Mouse (Mus musculus): ENCODE measurements at regions not wholly inside any gene's neighbourhood (a gene's known extent, or its start where the extent isn't known, plus 50 kb on each side); places are given as distances from the start of the nearest gene placed in this dataset.
A peak's percentile ranks its signal among the peaks of the same experiment; 100 is the strongest.

GRCm38 (mm10) chrX:23136710-23137109, 228.2 kb downstream of the Klhl13 start:
- no peaks in the 10 kb centered on the region for H3K36me3 ChIP-seq (ENCODE audit: control insufficient read depth, insufficient read depth, low read length)
- intact Hi-C loops (cut with DNase I) = no loop called here
- H3K79me2 ChIP-seq (replicated peaks; ENCODE audit: control insufficient read depth, insufficient read depth, low read length) = no peaks in the 10 kb centered on the region
- peak in 1 of 2 experiments; percentile 7 for DNase-seq
- no peak overlapping the region for H3K9ac ChIP-seq (ENCODE audit: low read depth, low read length)
- no peaks in the 10 kb centered on the region for H3K27me3 ChIP-seq (ENCODE audit: control insufficient read depth, insufficient read depth, low read length)
- H3K27ac ChIP-seq = no peak overlapping the region
- no peak for TF ChIP-seq CTCF (IDR thresholded peaks at IDR 0.05)
- no peak for TF ChIP-seq POLR2A (IDR thresholded peaks at IDR 0.05; ENCODE audit: insufficient read depth, low read depth, low read length)
- no peak for TF ChIP-seq EP300 (IDR thresholded peaks at IDR 0.05; ENCODE audit: insufficient read depth, low read depth, low read length)
- H3K4me1 ChIP-seq (ENCODE audit: control insufficient read depth, insufficient read depth, low read length) = no peaks in the 10 kb centered on the region
- no peak overlapping the region for H3K4me3 ChIP-seq

DNA sequence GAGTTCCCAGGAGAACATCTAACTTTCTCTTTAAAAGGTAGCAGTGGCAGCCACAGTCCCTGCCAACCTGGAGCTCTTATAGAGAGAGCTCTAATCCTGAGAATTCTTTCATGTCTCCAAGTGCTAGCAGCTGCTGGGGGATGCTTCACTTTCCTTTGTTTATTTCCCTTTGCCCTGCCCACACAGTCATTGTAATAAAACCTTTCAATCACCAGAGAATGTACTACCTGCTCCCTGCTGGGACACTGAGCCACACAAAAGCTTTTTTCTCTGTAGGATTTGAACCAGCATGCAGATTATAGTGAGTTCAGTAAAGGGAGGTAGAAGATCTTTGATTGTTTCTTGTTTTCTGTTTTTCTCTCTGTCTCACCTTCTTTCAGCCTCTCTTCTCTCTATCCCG, 269.0 kb downstream of the Klhl13 start:
- Histone ChIP-seq H3K27ac (no peak overlapping the region), H3K36me3 (ENCODE audit: control insufficient read depth, insufficient read depth, low read length) (no peaks in the 10 kb centered on the region), H3K4me1 (ENCODE audit: control insufficient read depth, insufficient read depth, low read length) (no peaks in the 10 kb centered on the region), H3K9ac (ENCODE audit: low read depth, low read length) (no peak overlapping the region), H3K79me2 (replicated peaks; ENCODE audit: control insufficient read depth, insufficient read depth, low read length) (no peaks in the 10 kb centered on the region), H3K27me3 (ENCODE audit: control insufficient read depth, insufficient read depth, low read length) (no peaks in the 10 kb centered on the region), H3K4me3 (no peak overlapping the region)
- WGBS = 33% methylated on average over 1 of the region's 1 CpGs
- TF ChIP-seq CTCF (IDR thresholded peaks at IDR 0.05) (no peak), EP300 (IDR thresholded peaks at IDR 0.05; ENCODE audit: insufficient read depth, low read depth, low read length) (no peak), POLR2A (IDR thresholded peaks at IDR 0.05; ENCODE audit: insufficient read depth, low read depth, low read length) (no peak)
- no peak for DNase-seq
- intact Hi-C loops (cut with DNase I) = no loop called here

DNA sequence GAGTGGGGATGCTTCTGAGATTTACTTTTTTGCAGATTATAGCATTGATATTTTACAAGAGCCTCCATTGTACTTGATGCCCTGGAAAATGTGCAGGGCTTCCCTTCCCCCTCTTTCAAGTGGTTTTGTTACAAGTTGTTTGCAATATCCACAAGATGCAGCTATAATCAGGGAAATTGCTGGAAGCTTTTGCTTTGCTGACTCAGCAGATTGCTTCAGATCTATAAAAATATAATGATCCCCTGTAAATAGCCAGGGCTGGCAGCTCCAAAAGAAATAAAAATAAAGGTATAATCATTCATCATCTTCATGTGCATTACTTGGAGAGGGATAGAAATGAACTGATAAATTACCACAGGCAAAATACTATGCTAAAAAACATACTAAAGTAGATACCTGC, 272.1 kb downstream of the Klhl13 start:
- H3K27me3 ChIP-seq (ENCODE audit: control insufficient read depth, insufficient read depth, low read length) = no peaks in the 10 kb centered on the region
- TF ChIP-seq POLR2A (IDR thresholded peaks at IDR 0.05; ENCODE audit: insufficient read depth, low read depth, low read length) (no peak), EP300 (IDR thresholded peaks at IDR 0.05; ENCODE audit: insufficient read depth, low read depth, low read length) (no peak), CTCF (IDR thresholded peaks at IDR 0.05) (no peak)
- no peak overlapping the region for H3K27ac ChIP-seq
- no peak overlapping the region for H3K4me3 ChIP-seq
- H3K9ac ChIP-seq (ENCODE audit: low read depth, low read length) = no peak overlapping the region
- no peaks in the 10 kb centered on the region for H3K79me2 ChIP-seq (replicated peaks; ENCODE audit: control insufficient read depth, insufficient read depth, low read length)
- no peaks in the 10 kb centered on the region for H3K36me3 ChIP-seq (ENCODE audit: control insufficient read depth, insufficient read depth, low read length)
- no peak for DNase-seq
- intact Hi-C loops (cut with DNase I) = no loop called here
- no peaks in the 10 kb centered on the region for H3K4me1 ChIP-seq (ENCODE audit: control insufficient read depth, insufficient read depth, low read length)

GRCm38 (mm10) chrX:23066432-23066831, 298.4 kb downstream of the Klhl13 start:
- Histone ChIP-seq H3K27me3 (ENCODE audit: control insufficient read depth, insufficient read depth, low read length) (no peaks in the 10 kb centered on the region), H3K79me2 (replicated peaks; ENCODE audit: control insufficient read depth, insufficient read depth, low read length) (no peaks in the 10 kb centered on the region), H3K36me3 (ENCODE audit: control insufficient read depth, insufficient read depth, low read length) (no peaks in the 10 kb centered on the region), H3K4me1 (ENCODE audit: control insufficient read depth, insufficient read depth, low read length) (no peaks in the 10 kb centered on the region), H3K9ac (ENCODE audit: low read depth, low read length) (no peak overlapping the region), H3K27ac (no peak overlapping the region), H3K4me3 (no peak overlapping the region)
- WGBS = 67% methylated on average over 4 of the region's 4 CpGs
- TF ChIP-seq POLR2A (IDR thresholded peaks at IDR 0.05; ENCODE audit: insufficient read depth, low read depth, low read length) (no peak), CTCF (IDR thresholded peaks at IDR 0.05) (no peak), EP300 (IDR thresholded peaks at IDR 0.05; ENCODE audit: insufficient read depth, low read depth, low read length) (no peak)
- DNase-seq = no peak
- intact Hi-C loops (cut with DNase I) = no loop called here

DNA sequence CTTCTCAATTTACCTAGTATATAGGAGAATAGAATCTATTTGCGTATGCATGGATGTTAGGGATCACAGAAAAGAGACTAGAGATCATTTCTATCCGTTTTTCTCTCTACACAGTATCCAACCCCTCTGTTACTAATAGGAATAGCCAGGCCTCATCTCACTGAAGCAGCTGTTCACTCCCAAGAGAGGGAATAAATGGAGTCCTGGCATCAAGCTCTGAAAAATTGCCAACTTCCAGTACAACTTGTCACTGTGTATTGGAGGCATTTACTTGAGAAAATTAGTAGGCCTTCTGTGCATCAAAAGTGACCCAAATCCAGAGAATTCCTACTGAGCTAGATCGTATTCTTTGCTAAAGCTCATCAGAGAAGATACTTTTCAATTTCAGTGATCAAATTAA, 337.3 kb downstream of the Klhl13 start:
- Histone ChIP-seq H3K27ac (no peak overlapping the region), H3K9ac (ENCODE audit: low read depth, low read length) (no peak overlapping the region), H3K79me2 (replicated peaks; ENCODE audit: control insufficient read depth, insufficient read depth, low read length) (no peaks in the 10 kb centered on the region), H3K36me3 (ENCODE audit: control insufficient read depth, insufficient read depth, low read length) (no peaks in the 10 kb centered on the region), H3K4me1 (ENCODE audit: control insufficient read depth, insufficient read depth, low read length) (no peaks in the 10 kb centered on the region), H3K4me3 (no peak overlapping the region), H3K27me3 (ENCODE audit: control insufficient read depth, insufficient read depth, low read length) (no peaks in the 10 kb centered on the region)
- no peak for TF ChIP-seq EP300 (IDR thresholded peaks at IDR 0.05; ENCODE audit: insufficient read depth, low read depth, low read length)
- TF ChIP-seq POLR2A (IDR thresholded peaks at IDR 0.05; ENCODE audit: insufficient read depth, low read depth, low read length) = no peak
- TF ChIP-seq CTCF (IDR thresholded peaks at IDR 0.05) = no peak
- DNase-seq = no peak
- 55% methylated on average over 3 of the region's 3 CpGs for WGBS
- intact Hi-C loops (cut with DNase I) = no loop called here

- no peak for DNase-seq
- Histone ChIP-seq H3K4me1 (ENCODE audit: control insufficient read depth, insufficient read depth, low read length) (no peaks in the 10 kb centered on the region), H3K27ac (no peak overlapping the region), H3K9ac (ENCODE audit: low read depth, low read length) (no peak overlapping the region), H3K36me3 (ENCODE audit: control insufficient read depth, insufficient read depth, low read length) (no peaks in the 10 kb centered on the region), H3K4me3 (no peak overlapping the region), H3K79me2 (replicated peaks; ENCODE audit: control insufficient read depth, insufficient read depth, low read length) (no peaks in the 10 kb centered on the region), H3K27me3 (ENCODE audit: control insufficient read depth, insufficient read depth, low read length) (no peaks in the 10 kb centered on the region)
- 27% methylated on average over 1 of the region's 1 CpGs for WGBS
- intact Hi-C loops (cut with DNase I) = no loop called here
- TF ChIP-seq EP300 (IDR thresholded peaks at IDR 0.05; ENCODE audit: insufficient read depth, low read depth, low read length) = no peak
- TF ChIP-seq POLR2A (IDR thresholded peaks at IDR 0.05; ENCODE audit: insufficient read depth, low read depth, low read length) = no peak
- TF ChIP-seq CTCF (IDR thresholded peaks at IDR 0.05) = no peak
Measured at GRCm38 (mm10) chrX:23015562-23015961, 349.3 kb downstream of the Klhl13 start.
